Mouse (Mus musculus): ENCODE measurements around the gene Ptchd3. TPM values are rescaled to one million over a fixed set of nuclear protein-coding genes. Genes with fewer than 3 reads are reported as not detected.

Ptchd3 gene
- total RNA-seq, 1 experiment from 2014 or later, result not detected

Other genes starting within 250 kb of the Ptchd3 start
- 19.1 and 23.9 TPM in 2 replicates for gene B3gntl1, start 157.1 kb upstream of the Ptchd3 start, total RNA-seq (2017)
- gene Metrnl, start 128.7 kb upstream of the Ptchd3 start, total RNA-seq (2017), result 62.1 and 76.2 TPM in 2 replicates